Mouse (Mus musculus) stomach, postnatal 0 days (tissue): ENCODE data around the gene Slc5a10.

ENCODE experiments used
- CTCF ChIP-seq: IDR thresholded peaks from 2 replicates; pipeline ENCODE4 v1.5.1; 2016; ENCODE audit warnings: antibody characterized with exemption, low read depth, mild to moderate bottlenecking, moderate library complexity
- EP300 ChIP-seq: optimal IDR thresholded peaks from 2 replicates; pipeline ENCODE3; 2016; ENCODE audit warnings: antibody characterized with exemption

DNA sequence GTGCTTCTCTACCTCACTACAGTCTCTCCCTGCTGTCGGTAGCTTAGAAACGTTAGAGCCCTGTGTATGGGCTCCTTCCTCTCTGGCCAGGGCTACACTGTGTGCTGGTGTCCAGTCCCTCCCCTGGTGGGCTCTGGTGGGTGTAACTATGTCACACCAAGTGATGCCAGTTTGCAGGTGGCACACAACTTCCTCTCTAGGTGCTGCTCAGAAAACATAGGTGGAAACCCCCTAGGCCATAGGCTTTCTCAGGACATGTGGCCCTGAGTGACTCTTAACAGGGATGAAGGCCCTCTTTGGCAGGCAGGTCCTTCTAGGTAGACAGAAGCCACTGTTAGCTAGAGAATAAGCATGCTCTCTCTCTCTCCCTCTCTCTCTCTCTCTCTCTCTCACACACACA is 63.2 kb downstream of the Slc5a10 start:
- TF ChIP-seq CTCF, result no peak
- no peak for TF ChIP-seq EP300
